Mouse (Mus musculus): ENCODE measurements around the gene 4930430A15Rik.

The 4930430A15Rik gene

GRCm38 (mm10) chr2:111229502-111229901 is at the start of gene 4930430A15Rik:
4930430A15Rik (minus strand) TSS chr2:111229602.
- DNase-seq (ENCODE audit: low read depth, low spot score): no peak

- DNase-seq (ENCODE audit: low read depth, low spot score): no peak
Observed at GRCm38 (mm10) chr2:111274006-111274405, 44.6 kb upstream of the 4930430A15Rik start, which contains the start of gene Olfr1277. Olfr1277 (minus strand) TSS chr2:111274106.

GRCm38 (mm10) chr2:111254216-111254615 is 24.8 kb upstream of the 4930430A15Rik start, which contains the start of gene Olfr1276:
Olfr1276 (plus strand) TSS chr2:111254516.
- DNase-seq (ENCODE audit: low read depth, low spot score): no peak

- DNase-seq (ENCODE audit: low read depth, low spot score): no peak
Observed at GRCm38 (mm10) chr2:111235186-111235585, 5.8 kb upstream of the 4930430A15Rik start, which contains the start of gene Olfr1275. Olfr1275 (minus strand) TSS chr2:111235286.

- no peak for DNase-seq (ENCODE audit: low read depth, low spot score)
Observed at GRCm38 (mm10) chr2:111182068-111182467, 47.3 kb downstream of the 4930430A15Rik start.

- DNase-seq (ENCODE audit: low read depth, low spot score): no peak
Observed at GRCm38 (mm10) chr2:111152836-111153235, 76.6 kb downstream of the 4930430A15Rik start, which contains the start of gene Gm15130. Gm15130 (minus strand) TSS chr2:111152936.

- no peak for DNase-seq (ENCODE audit: low read depth, low spot score)
Observed at GRCm38 (mm10) chr2:111135739-111136138, 93.7 kb downstream of the 4930430A15Rik start.
